Mouse (Mus musculus) left cerebral cortex, postnatal 36 days (tissue): ENCODE results near the gene Lin37. TPM values are rescaled to one million over a fixed set of nuclear protein-coding genes. Genes with fewer than 3 reads are reported as not detected.

ENCODE experiments used
- DNase-seq, 2 experiments: peaks; one replicate each; pipeline ENCODE4 v3.0.0; 2021 to 2022; ENCODE audit warnings: low spot score in 2 of 2, mixed read lengths in 1 of 2
- intact Hi-C: fragments of 180-260 bp; cut with DNase I; formaldehyde crosslinking; loops from one replicate; pipeline ENCODE4 v1.15.1; 2025
- total RNA-seq, 2 experiments: library from RNA; stranded (reverse); gene quantifications; 2 replicates each; pipeline ENCODE4 v1.2.3; 2021

Gene Lin37
- 10 to 100 TPM; 35.9 to 45.5 TPM for total RNA-seq

GRCm38 (mm10) chr7:30559443-30559954, at the start of gene Lin37:
Lin37 (minus strand) TSS chr7:30559838.
- intact Hi-C loops: no loop called here
- peak; percentile 97 to 98 for DNase-seq

- intact Hi-C loops: no loop called here
Measured at GRCm38 (mm10) chr7:30608476-30608875, 48.8 kb upstream of the Lin37 start.

GRCm38 (mm10) chr7:30607706-30608309, 48.2 kb upstream of the Lin37 start:
- no peak for DNase-seq
- intact Hi-C loops: no loop called here

More at GRCm38 (mm10) chr7:30608476-30608875, 48.8 kb upstream of the Lin37 start:
- DNase-seq: no peak

GRCm38 (mm10) chr7:30604944-30605343, 45.3 kb upstream of the Lin37 start:
- no peak for DNase-seq
- intact Hi-C loops: no loop called here

DNA sequence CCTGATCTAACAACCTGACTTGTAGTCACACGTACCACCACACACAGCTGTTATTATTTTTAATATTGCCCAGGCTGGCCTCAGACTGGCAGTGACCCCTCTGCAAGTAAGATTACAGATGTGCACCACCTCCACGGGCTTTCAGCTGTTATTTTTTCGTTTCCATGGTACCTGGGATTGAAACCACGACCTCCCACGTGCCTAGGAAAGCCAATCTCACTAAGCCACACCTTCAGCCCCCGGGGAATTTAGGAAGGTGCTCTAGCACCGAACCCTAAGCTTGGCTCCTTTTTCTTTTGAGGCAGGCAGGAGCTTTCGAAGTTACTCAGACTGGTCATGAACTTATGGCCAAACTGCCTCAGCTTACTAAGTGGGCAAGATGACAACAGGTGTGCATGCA, 44.8 kb upstream of the Lin37 start:
- no peak for DNase-seq
- intact Hi-C loops: no loop called here

DNA sequence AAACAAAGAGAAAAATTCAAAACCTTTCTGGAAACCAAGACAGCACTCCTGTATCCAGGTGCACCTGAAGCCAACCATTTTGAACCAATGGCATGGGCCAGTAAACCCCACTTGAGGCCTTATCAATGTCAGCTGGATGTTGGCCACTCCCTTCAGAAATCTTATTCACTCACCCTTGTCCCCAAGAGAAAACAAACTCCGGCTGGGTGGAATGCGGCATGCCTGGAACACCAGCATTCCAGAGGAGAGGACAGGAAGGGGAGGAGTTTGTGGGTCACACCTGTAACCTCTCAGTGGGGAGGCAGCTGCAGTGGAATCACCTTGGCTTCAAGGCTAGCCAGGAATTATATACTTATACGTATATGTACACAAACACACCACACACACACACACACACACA, 42.9 kb upstream of the Lin37 start:
- intact Hi-C loops: no loop called here
- no peak for DNase-seq

DNA sequence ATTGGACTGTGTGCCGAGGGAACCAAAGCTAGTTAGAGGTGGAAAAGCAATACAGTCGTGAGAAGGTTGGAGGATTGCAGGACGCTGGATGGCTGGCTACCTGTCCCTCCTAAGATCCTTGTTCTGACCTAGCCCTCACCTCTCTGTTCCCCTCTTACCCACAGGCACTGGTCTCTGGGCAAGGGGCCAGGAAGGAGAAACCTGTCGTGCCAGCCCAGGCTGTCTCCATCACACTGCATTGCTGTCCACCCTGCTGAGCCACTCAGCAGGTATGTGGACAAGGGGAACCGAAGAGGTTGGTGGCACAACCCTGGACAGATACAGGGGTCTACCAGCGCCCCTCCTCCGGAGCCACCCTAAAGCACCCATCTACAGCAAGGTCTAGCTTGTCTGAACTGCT, 41.0 kb upstream of the Lin37 start:
- no peak for DNase-seq
- intact Hi-C loops: no loop called here

DNA sequence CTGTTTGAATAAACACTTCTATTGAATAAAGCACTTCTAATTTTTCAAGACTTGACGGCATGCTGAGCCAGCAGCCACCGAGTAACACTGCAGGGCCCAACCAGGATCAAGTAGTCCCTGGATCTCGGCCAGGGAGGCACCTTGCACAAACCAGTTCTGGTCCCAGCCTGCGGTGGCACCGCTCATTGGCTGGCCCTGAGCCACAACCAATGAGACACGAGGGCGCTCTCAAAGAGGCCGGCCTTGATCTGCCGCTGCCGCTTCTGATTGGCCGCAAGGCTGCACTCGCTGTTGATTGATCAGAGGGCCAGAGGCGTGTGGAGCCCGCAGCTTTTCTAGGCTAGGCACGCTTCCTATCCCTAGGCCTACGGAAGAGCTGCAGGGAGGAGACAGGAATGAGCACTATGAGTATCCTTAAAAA, 40.3 kb upstream of the Lin37 start:
- peak; percentile 87 for DNase-seq
- intact Hi-C loops: no loop called here

DNA sequence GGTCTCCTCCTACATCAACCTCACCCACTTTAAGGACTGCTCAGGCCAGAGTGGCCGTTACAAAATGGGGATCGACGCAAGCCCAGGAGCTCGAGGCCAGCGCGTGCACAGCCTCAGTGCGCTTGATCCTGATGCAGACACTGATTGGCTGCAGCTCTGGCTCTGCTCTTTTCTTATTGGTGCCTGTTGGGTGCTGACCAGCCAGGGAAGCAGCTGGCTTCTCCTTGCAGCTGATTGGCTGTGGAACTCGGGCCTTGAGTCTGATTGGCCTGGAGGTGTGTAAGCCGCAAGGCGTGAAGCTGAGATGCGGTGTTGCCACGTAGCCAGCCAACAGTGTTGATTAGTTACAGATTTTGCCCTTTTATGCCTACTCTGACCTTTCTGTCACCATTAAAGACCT, 39.1 kb upstream of the Lin37 start, which contains the start of gene Zbtb32:
Gene Zbtb32 (minus strand): TSS at position 124 of the 400 bp plus-strand sequence.
- intact Hi-C loops: no loop called here

GRCm38 (mm10) chr7:30596811-30597210, 37.2 kb upstream of the Lin37 start:
- no peak for DNase-seq
- intact Hi-C loops: no loop called here

More for the DNA sequence above, 39.1 kb upstream of the Lin37 start, which contains the start of gene Zbtb32:
- DNase-seq: no peak

- intact Hi-C loops: no loop called here
- DNase-seq: no peak
Measured at GRCm38 (mm10) chr7:30596093-30596492, 36.5 kb upstream of the Lin37 start.

- intact Hi-C loops: no loop called here
- DNase-seq: no peak
Measured at GRCm38 (mm10) chr7:30594510-30595024, 34.9 kb upstream of the Lin37 start.

DNA sequence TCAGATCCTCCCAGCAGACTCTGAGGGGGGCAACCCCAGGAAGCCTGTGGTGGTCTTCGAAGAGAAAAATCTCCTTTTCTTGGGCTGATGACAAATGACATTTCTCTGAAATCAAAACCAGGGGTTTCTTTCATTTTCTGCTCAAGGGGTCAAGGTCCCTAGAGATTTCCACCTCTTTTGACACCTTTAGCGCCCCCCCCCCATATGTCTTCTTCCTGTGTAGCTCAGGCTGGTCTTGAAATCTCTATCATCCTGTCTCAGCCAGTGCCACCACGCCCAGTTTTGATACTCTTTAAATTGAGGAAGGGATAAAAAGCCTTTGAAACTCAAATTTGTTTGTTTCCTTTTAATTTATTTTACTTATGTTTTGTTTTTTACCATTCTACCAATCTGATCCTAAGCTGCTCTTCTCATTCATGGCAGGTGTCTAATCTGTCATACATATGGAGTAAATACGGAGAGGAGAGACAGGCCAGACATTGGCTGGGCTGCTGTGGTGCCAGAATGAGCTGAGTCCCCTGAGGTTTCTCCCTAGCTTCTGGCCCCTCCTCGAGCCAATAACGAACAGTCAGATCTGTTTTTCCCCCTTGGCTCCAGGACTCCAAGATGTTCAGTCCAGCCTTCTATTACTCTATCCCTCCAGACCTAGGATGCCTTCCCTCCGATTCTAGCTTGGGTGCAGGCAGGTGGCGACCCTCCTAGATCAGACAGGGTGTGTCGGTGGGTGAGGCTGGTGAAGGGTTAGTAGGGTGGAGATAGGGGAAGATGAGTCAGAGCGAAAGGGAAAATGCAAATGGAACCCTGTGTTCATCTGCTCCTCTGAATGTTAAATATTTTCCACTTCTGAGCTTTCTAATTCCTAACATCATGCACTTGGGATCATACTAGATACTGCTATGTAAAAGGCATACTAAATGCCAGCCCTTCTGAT, 34.2 kb upstream of the Lin37 start:
- intact Hi-C loops: no loop called here
- no peak for DNase-seq

GRCm38 (mm10) chr7:30592772-30593423, 33.3 kb upstream of the Lin37 start:
- no peak for DNase-seq

DNA sequence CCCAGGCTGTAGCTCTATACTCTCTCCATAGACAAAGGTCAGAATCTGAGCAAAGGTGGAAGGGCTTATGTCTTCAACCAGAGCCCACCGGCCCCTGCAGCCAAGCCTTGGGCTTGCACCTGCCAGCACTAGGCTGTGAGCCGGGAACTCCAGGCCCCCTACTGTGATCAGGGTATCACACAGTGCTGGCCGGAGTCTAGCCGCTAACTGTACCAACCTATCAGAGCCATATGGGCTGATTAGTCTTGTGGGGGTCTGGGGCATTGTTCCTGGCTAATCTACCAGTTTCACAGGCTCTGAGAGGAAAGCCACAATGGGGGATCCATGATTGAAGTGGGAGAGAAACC, 31.9 kb upstream of the Lin37 start:
- intact Hi-C loops: no loop called here

More at GRCm38 (mm10) chr7:30592772-30593423, 33.3 kb upstream of the Lin37 start:
- intact Hi-C loops: no loop called here

GRCm38 (mm10) chr7:30590927-30591604, 31.4 kb upstream of the Lin37 start:
- intact Hi-C loops: no loop called here
- DNase-seq: no peak

More for the DNA sequence above, 31.9 kb upstream of the Lin37 start:
- DNase-seq: no peak

DNA sequence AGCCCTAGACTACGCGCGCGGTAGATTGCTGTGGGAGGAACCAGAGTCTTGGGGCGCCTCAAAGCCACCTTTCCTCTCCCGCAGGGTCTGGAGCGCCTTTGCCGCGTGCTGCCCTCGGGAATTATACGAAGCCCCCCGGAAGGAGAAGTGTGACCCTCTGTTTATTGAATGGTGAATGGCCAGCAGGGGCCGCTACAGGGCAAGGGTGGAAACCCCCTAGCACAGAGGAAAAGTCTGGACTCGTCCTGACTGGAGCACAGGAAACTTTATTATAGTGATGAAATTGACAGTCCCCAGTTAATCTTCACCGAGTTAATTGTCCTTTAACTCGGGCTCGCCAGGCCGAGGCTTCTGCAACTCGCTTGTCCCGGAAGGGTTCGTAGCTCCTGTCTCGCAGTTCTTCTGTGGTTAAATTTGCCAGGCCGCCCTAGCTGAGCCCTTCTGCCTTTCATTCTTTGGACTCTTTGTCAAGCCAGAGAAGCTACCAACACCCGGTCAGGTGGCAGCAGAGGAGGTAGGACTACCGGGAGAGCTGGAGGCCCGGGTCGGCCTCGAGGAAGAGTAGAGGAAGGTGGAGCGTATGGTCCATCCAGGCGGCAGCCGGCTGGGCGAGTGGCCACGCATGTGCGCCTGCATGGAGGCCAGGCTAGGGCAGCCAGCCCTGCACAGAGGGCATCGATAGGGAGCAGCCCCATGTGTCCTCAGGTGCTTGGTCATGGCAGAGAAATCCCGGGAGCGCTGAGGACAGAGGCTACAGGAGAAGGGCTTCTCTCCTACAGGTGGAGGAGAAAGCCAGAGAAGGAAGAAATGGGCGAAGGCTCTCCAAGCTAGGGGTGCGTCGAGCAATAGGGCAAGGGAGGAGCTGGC, 30.0 kb upstream of the Lin37 start:
- DNase-seq: peak in 1 of 2 experiments; percentile 78
- intact Hi-C loops: loop anchor here (1.0 to 2.0 kb wide), 2 partner anchors 24 to 27 kb away; partner anchors contain the start of genes Gm49396, Psenen and U2af1l4
